ENCODE assay signal across 26 mouse cellular contexts in genomic region chr13:43070496-43070895, GRCm38 (mm10).
DNase-seq lines count a peak whose midpoint lies in the region; ATAC-seq lines count a peak whose summit lies in the region.
"Had no signal": no experiment of that assay in that cellular context is flagged by ENCODE, and none has a peak within 500 bp of the region (broad histone marks: within the 10 kb centered on the region; RNA-seq: fewer than 3 reads in every experiment).

No protein-coding gene starts in this region.

- no peaks in the 10 kb centered on the region for H3K36me3 ChIP-seq in hindbrain, embryonic 15.5 days
- H3K36me3 ChIP-seq in hindbrain, embryonic 10.5 days: no peaks in the 10 kb centered on the region
- H3K36me3 ChIP-seq: forebrain, embryonic 10.5 days; G1E; heart, embryonic 10.5 days; heart, embryonic 13.5 days; intestine, embryonic 15.5 days had no signal

- no peak overlapping the region for H3K4me3 ChIP-seq in hindbrain, embryonic 15.5 days
- H3K4me3 ChIP-seq in hindbrain, embryonic 10.5 days: no peak overlapping the region
- H3K4me3 ChIP-seq: forebrain, embryonic 10.5 days; forebrain, embryonic 13.5 days; heart, adult 2 months; heart, embryonic 10.5 days; heart, embryonic 13.5 days; intestine, embryonic 15.5 days had no signal

- no peak overlapping the region for H3K9ac ChIP-seq in hindbrain, embryonic 15.5 days
- H3K9ac ChIP-seq: forebrain, embryonic 13.5 days; heart, embryonic 13.5 days; intestine, embryonic 15.5 days had no signal

- peak; percentile 27 for DNase-seq in adrenal gland, adult 2 months
- no peak for DNase-seq in adrenal gland, adult 18-20 months (ENCODE audit: low spot score in 2 of 2)
- no peak for DNase-seq in frontal cortex, postnatal 10 days (ENCODE audit: low spot score in 2 of 2)
- DNase-seq in hindbrain, embryonic 10.5 days (ENCODE audit: low spot score): no peak
- peak; percentile 1 to 11 for DNase-seq in adrenal gland, postnatal 36 days
- DNase-seq: B cell, adult 2 months; cerebellum, adult 18-20 months; cerebellum, adult 9-10 months; cerebellum, postnatal 14 days; gastrocnemius, postnatal 25 days; heart, adult 2 months; heart, postnatal 14 days; kidney, adult 11 months; kidney, adult 8-10 months had no signal

- peak; percentile 17; the same call in 1 of the 2 replicates for ATAC-seq in frontal cortex, adult (ENCODE audit: low TSS enrichment)
- ATAC-seq in hindbrain, embryonic 15.5 days (ENCODE audit: low FRiP score, low read depth): no peak
- ATAC-seq: forebrain, embryonic 13.5 days; forebrain, embryonic 16.5 days; hindbrain, embryonic 16.5 days; intestine, embryonic 15.5 days; Patski had no signal

- H3K27me3 ChIP-seq in hindbrain, embryonic 15.5 days: no peaks in the 10 kb centered on the region
- no peaks in the 10 kb centered on the region for H3K27me3 ChIP-seq in hindbrain, embryonic 10.5 days (ENCODE audit: insufficient read depth, poor library complexity, severe bottlenecking)
- H3K27me3 ChIP-seq: CH12.LX; forebrain, embryonic 13.5 days; heart, embryonic 13.5 days; intestine, embryonic 15.5 days; Patski had no signal

- 79% methylated on average over 4 of the region's 4 CpGs for WGBS in hindbrain, embryonic 15.5 days
- WGBS in hindbrain, embryonic 10.5 days: 82% methylated on average over 4 of the region's 4 CpGs

- H3K4me1 ChIP-seq in hindbrain, embryonic 15.5 days (replicated peaks): peaks cover 5% of the 10 kb centered on the region; the same call in 1 of the 2 replicates
- H3K4me1 ChIP-seq in hindbrain, embryonic 10.5 days (replicated peaks): peaks cover under 1% of the 10 kb centered on the region; the same call in 1 of the 2 replicates
- H3K4me1 ChIP-seq: heart, embryonic 10.5 days; heart, embryonic 13.5 days; intestine, embryonic 15.5 days had no signal

- no peak overlapping the region for H3K4me2 ChIP-seq in hindbrain, embryonic 15.5 days
- H3K4me2 ChIP-seq: forebrain, embryonic 13.5 days; heart, embryonic 13.5 days; intestine, embryonic 15.5 days had no signal

- H3K27ac ChIP-seq in hindbrain, embryonic 15.5 days (replicated peaks): 0 out of 2 replicates have a peak overlapping the region, but pooled peaks have one; percentile 3
- no peak overlapping the region for H3K27ac ChIP-seq in hindbrain, embryonic 10.5 days
- H3K27ac ChIP-seq: forebrain, embryonic 10.5 days; forebrain, embryonic 13.5 days; heart, adult 2 months; heart, embryonic 10.5 days; heart, embryonic 13.5 days; intestine, embryonic 15.5 days had no signal

- no peaks in the 10 kb centered on the region for H3K9me3 ChIP-seq in hindbrain, embryonic 15.5 days
- no peaks in the 10 kb centered on the region for H3K9me3 ChIP-seq in hindbrain, embryonic 10.5 days
- H3K9me3 ChIP-seq: forebrain, embryonic 10.5 days; forebrain, embryonic 13.5 days; G1E; heart, embryonic 10.5 days; heart, embryonic 13.5 days; intestine, embryonic 15.5 days had no signal

Comparison
In these comparisons a context has a peak if more than half of its experiments do, and no peak if none do; other contexts are left out.
1. DNase-seq: peak in adrenal gland, adult 2 months (single experiment) and adrenal gland, postnatal 36 days (2 of 2); none in adrenal gland, adult 18-20 months (0 of 2), frontal cortex, postnatal 10 days (0 of 2) and hindbrain, embryonic 10.5 days (single experiment).